8 mouse cellular contexts compared by ENCODE assay signal in genomic region chr13:52582878-52583661, GRCm38 (mm10). TPM values are rescaled to one million over a fixed set of nuclear protein-coding genes. Genes with fewer than 3 reads are reported as not detected.
DNase-seq lines count a peak whose midpoint lies in the region; ATAC-seq and TF ChIP-seq lines count a peak whose summit lies in the region.

Gene Syk (plus strand): TSS chr13:52583173.

- peaks cover 13% of the 10 kb centered on the region for H3K4me1 ChIP-seq in erythroblast, embryonic 14.5 days (ENCODE audit: control insufficient read depth)
- H3K4me1 ChIP-seq in heart, embryonic 15.5 days (replicated peaks), result peaks cover 12% of the 10 kb centered on the region
- no peaks in the 10 kb centered on the region for H3K4me1 ChIP-seq in lung, postnatal 0 days (ENCODE audit: insufficient read depth, low read depth, low read length)
- H3K4me1 ChIP-seq in olfactory bulb, adult 2 months (ENCODE audit: control insufficient read depth, insufficient read depth, low read length), result peaks cover 9% of the 10 kb centered on the region; the same call in 1 of the 2 replicates

- ATAC-seq in heart, embryonic 15.5 days (replicated peaks; ENCODE audit: insufficient number of reproducible peaks, insufficient read depth, low FRiP score, low read depth), result peak; percentile 78
- peak; percentile 79 for ATAC-seq in lung, postnatal 0 days

- H3K4me3 ChIP-seq in erythroblast, embryonic 14.5 days (replicated peaks), result peak within 1 kb of the TSS; percentile 64
- peak within 1 kb of the TSS; percentile 70 for H3K4me3 ChIP-seq in heart, embryonic 15.5 days
- H3K4me3 ChIP-seq in lung, postnatal 0 days (ENCODE audit: low read depth, low read length), result peak within 1 kb of the TSS; percentile 63
- H3K4me3 ChIP-seq in olfactory bulb, adult 2 months (ENCODE audit: insufficient read depth, low read depth, low read length), result peak within 1 kb of the TSS; percentile 48

- peak; percentile 10 for DNase-seq in kidney, adult 18-20 months
- no peak for DNase-seq in kidney, adult 11 months
- peak; percentile 79 to 85 for DNase-seq in kidney, postnatal 4 days
- peak; percentile 74 for DNase-seq in lung, postnatal 0 days (ENCODE audit: low spot score)
- DNase-seq in thymus, postnatal 10 days (ENCODE audit: low spot score in 2 of 2), result peak; percentile 82 to 83

- H3K27ac ChIP-seq in heart, embryonic 15.5 days, result peak within 1 kb of the TSS; percentile 73
- H3K27ac ChIP-seq in lung, postnatal 0 days (ENCODE audit: low read length), result peak within 1 kb of the TSS; percentile 85
- no peak within 1 kb of the TSS for H3K27ac ChIP-seq in olfactory bulb, adult 2 months (ENCODE audit: insufficient read depth, low read depth, low read length)

- peaks cover 2% of the 10 kb centered on the region; the same call in 1 of the 2 replicates for H3K9me3 ChIP-seq in erythroblast, embryonic 14.5 days (ENCODE audit: control insufficient read depth, low read length)
- H3K9me3 ChIP-seq in heart, embryonic 15.5 days (replicated peaks), result no peaks in the 10 kb centered on the region
- no peaks in the 10 kb centered on the region for H3K9me3 ChIP-seq in lung, postnatal 0 days (ENCODE audit: low read length)

- under 1% methylated on average over 70 of the region's 70 CpGs for WGBS in heart, embryonic 15.5 days
- WGBS in lung, postnatal 0 days, result 2% methylated on average over 47 of the region's 70 CpGs
- WGBS in olfactory bulb, adult 2 months, result 2% methylated on average over 70 of the region's 70 CpGs

- TF ChIP-seq CTCF in lung, postnatal 0 days (IDR thresholded peaks at IDR 0.05), result peak; percentile 4; the same call in 1 of the 2 replicates
- TF ChIP-seq CTCF in olfactory bulb, adult 2 months (IDR thresholded peaks at IDR 0.05; ENCODE audit: insufficient read depth, low read depth, low read length), result no peak

- no peak for TF ChIP-seq EP300 in lung, postnatal 0 days (IDR thresholded peaks at IDR 0.05)

- no peak for TF ChIP-seq POLR2A in olfactory bulb, adult 2 months (IDR thresholded peaks at IDR 0.05; ENCODE audit: insufficient read depth, low read depth, low read length)

- H3K9ac ChIP-seq in heart, embryonic 15.5 days, result peak within 1 kb of the TSS; percentile 75
- H3K9ac ChIP-seq in lung, postnatal 0 days (replicated peaks; ENCODE audit: low read depth), result peak within 1 kb of the TSS; percentile 39

- no peaks in the 10 kb centered on the region for H3K36me3 ChIP-seq in erythroblast, embryonic 14.5 days (ENCODE audit: control insufficient read depth)
- no peaks in the 10 kb centered on the region for H3K36me3 ChIP-seq in heart, embryonic 15.5 days
- H3K36me3 ChIP-seq in lung, postnatal 0 days (ENCODE audit: insufficient read depth, low read length), result no peaks in the 10 kb centered on the region

- H3K27me3 ChIP-seq in erythroblast, embryonic 14.5 days (ENCODE audit: control insufficient read depth), result peaks cover 25% of the 10 kb centered on the region
- no peaks in the 10 kb centered on the region for H3K27me3 ChIP-seq in heart, embryonic 15.5 days
- no peaks in the 10 kb centered on the region for H3K27me3 ChIP-seq in lung, postnatal 0 days (replicated peaks; ENCODE audit: insufficient read depth, low read length)

- peak within 1 kb of the TSS; percentile 93 for H3K4me2 ChIP-seq in heart, embryonic 15.5 days
- peak within 1 kb of the TSS; percentile 91 for H3K4me2 ChIP-seq in lung, postnatal 0 days (replicated peaks; ENCODE audit: low read depth, low read length)

RNA-seq across cellular contexts. Expression of gene Syk, which starts in this region (rescaled TPM):
- polyA plus RNA-seq in erythroblast, embryonic 14.5 days (2012), result 0.09 and 0.13 TPM in 2 replicates
- 6.8 and 8.7 TPM in 2 replicates for polyA plus RNA-seq in heart, embryonic 15.5 days (2015; fragmentation: Nextera tagmentation; extraction: Ambion mirVana)
- polyA plus RNA-seq in lung, postnatal 0 days (2015; fragmentation: Nextera tagmentation; extraction: Ambion mirVana), result 4.3 and 5.5 TPM in 2 replicates
- polyA plus RNA-seq in olfactory bulb, adult 2 months (2012; ENCODE audit: insufficient read depth, insufficient read length, low replicate concordance, missing spikeins), result not detected in 2 replicates
